Mouse (Mus musculus) thymus, postnatal 4 days (tissue): ENCODE results near the gene Elfn2.

Experiments used
- DNase-seq: peaks from one replicate; pipeline ENCODE4 v3.0.0; 2021

Gene Elfn2

GRCm38 (mm10) chr15:78680291-78680690 lies 38.3 kb downstream of the Elfn2 start:
- no peak for DNase-seq

DNA sequence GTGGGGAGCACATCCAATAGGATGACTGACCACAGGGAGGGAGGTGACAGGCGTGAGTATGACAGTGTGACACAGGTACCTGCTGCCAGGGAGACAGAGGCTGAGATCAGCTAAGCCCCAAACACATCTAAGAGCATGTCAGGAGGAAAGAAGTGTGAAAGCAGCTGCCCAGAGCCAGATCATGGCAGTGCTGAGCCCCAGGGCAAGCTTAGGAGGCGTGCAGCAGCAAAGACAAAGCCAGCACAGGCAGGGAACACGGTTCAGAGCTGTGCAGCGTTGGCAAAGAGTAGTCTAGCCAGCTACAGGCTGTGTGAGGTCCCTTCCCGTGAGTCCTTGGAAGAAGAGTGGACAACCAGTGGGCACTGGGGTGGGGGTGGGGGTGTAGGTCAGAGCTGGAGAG lies 40.9 kb downstream of the Elfn2 start:
- DNase-seq: no peak

- no peak for DNase-seq
Observed at GRCm38 (mm10) chr15:78677015-78677414, 41.6 kb downstream of the Elfn2 start.

DNA sequence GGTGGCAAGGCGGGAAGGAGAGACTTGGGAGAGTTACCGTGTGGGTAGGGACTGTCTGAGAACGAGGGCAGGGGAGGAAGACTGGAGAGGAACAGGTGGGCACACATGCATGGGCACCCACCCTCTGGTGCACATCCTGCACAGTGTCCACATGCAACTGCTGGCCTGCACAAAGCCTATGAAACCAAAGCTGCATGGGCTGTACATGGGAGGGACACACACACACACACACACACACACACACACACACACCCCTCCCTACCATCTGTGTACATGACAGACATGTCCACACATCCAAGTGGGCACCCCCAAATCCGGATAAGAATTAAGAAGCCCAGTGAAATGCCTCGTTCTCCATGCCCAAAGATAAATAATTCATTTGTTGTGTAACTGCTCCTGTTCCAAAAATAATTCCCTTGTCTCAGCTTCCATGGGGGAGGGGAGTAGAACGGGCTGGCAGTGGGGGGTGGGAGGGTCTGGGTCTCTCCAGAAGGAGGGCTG lies 43.6 kb downstream of the Elfn2 start:
- no peak for DNase-seq

GRCm38 (mm10) chr15:78673436-78673835 lies 45.1 kb downstream of the Elfn2 start:
- no peak for DNase-seq

- no peak for DNase-seq
Observed at GRCm38 (mm10) chr15:78670341-78670740, 48.2 kb downstream of the Elfn2 start.

DNA sequence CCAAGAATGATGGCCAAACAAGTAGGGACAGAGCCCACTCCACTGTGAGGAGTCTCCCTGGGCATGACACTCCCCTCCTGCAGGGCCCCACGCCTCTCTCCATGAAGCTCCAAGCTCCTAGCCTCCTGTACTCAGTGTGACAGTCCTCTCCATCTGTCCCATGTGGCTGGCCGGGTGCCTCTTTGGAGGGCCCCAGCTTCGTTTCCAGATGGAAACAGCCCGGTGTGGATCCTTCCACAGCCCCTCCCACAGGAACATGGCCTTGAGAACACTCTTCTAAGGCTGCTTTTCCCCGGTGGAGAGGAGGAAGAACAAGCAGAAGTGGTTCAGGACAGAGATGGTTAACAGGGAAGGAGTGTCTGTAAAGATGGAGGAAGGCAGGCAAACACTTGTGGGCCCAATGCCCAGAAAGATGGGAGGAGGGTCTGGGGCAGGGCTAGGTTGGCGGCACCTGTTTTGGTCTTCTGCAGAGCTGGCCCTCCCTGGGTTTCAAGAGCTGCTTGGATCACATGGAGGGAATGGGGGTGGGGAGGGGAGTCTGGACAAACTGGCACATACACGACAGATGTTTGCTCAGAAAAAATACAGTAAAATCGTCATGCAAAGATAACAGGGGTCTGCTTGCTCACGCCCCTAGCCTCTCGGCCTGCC lies 49.2 kb downstream of the Elfn2 start:
- DNase-seq: no peak

GRCm38 (mm10) chr15:78664268-78664667 lies 54.3 kb downstream of the Elfn2 start:
- DNase-seq: no peak

GRCm38 (mm10) chr15:78651169-78651568 lies 67.4 kb downstream of the Elfn2 start:
- no peak for DNase-seq

DNA sequence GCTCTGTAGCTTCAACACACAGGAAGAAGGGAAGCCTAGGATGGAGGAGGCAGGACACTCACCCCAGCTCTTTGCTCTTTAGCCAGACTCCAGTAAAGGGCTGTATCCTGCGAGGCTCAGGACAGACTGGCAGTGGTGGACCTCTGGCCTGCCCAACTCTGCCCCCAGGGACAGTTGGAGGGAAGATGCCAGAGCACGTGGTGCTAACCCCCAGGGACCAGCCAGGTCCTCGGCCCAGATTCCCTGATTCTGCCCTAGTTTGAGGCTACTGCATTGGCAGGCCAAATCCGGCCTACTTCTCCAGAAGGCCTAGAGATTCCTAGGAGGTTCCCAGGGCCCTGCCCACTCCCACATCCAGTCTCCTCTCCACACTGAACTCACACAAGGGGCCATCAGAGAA lies 70.8 kb downstream of the Elfn2 start:
- DNase-seq: no peak

GRCm38 (mm10) chr15:78644606-78645005 lies 74.0 kb downstream of the Elfn2 start:
- peak; percentile 27 for DNase-seq

DNA sequence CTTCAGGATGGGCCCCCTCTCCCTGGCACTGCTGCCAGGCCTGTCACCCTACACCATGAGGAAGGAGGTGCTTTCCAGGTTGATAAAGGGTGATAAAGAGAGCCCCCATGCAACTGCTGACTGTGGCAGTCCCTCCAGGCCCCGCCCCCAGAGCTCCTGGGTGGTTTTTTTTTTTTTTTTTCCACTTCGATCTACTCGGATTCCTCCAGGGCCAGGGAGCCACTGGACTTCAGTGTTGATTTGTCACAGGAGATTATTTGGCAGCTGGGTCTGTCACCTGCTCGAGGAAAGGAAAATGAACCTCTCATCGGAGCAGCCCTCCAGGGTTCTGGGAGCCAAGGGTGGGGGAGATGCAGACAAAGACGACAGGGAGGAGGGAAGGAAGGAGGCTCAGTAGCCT lies 74.9 kb downstream of the Elfn2 start:
- no peak for DNase-seq

- DNase-seq: no peak
Observed at GRCm38 (mm10) chr15:78635231-78635630, 83.3 kb downstream of the Elfn2 start.

DNA sequence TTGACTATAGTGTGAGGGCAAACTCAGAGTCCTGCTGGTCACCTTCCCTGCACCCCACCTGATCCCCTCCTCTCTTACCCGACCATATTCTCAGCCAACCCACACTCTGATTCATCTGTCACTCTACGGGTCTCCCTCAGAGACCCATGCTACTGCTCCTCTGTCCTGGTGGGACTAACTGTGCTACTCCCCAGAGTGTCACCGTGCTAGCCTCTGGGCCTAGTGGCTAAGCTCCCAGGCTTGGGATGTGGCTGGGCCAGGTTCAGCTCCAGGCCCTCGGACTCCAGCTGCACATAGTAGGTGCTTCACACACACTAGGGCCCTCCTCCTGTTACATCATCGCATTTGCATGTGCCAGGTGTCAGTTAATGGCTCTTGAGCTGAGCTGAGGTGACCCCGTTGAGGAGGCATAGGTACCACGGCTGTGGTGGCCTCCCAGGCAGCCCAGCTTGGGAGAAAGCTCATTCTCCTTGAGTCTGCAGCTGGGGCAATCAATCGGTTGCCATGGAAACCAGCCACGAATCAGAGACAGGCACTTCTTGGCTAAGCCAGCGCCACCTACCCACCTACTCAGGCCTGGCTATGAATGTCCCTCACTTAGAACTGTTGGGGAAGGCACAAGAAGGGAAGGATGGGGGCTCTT lies 84.4 kb downstream of the Elfn2 start:
- peak; percentile 37 for DNase-seq

GRCm38 (mm10) chr15:78633413-78633812 lies 85.2 kb downstream of the Elfn2 start:
- no peak for DNase-seq

DNA sequence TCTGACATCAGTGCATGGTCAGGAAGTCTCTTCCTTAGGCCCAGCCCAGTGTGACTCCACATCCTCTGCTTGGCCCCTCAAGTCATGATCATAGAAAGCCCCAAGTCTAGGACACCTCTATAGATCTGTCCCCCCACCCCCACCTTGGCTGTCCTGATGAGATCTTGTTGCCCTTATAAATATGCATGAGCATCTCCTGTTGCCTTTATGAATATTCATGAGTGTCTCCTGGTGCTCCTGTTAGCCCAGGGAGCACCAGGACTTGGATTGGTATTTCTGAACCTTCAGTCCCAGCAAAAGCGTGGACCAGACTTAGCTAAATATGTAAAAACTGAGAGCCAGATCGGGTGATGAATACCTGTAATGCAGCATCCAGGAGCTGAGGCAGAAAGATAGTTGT lies 86.2 kb downstream of the Elfn2 start:
- no peak for DNase-seq

- no peak for DNase-seq
Observed at GRCm38 (mm10) chr15:78626285-78626684, 92.3 kb downstream of the Elfn2 start.

DNA sequence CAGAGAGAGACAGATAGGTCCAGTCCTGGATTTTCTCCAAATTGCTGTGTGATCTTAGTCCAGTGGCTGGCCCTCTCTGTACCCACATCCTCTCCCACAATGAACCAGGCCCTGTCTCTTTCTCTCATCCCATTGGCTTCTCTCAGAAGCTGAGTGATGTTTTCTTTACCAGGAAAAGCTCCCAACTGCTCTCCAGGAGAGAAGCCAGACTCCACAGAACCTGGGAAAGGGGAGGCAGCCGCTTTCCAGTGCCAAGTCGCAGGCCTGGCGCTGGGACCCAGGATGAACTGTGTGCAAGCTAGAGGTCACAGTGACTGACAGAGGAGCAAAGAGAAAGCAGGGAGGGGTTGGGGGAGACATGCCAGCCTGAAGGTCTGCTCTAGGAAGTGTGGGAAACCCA lies 93.6 kb downstream of the Elfn2 start:
- no peak for DNase-seq

GRCm38 (mm10) chr15:78624431-78624950 lies 94.1 kb downstream of the Elfn2 start:
- DNase-seq: no peak

DNA sequence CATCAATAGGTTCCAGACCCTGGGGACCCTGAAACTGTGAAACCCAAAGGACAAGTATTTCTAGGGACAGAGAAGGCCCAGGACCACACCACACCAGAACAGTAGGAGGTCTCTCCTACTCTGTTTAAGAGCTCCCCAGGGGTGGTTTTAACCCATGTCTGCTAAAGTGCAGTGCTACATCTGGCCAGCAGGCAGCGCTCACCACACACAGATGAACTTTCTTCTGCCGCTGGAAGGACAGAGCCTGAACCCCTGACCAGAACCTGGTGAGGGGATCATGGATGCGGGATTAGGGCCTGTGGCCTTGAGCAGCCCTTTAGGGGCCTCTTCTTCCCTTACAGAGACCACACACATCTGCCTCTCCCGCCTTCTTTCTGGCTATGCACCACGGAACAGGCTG lies 95.1 kb downstream of the Elfn2 start:
- peak; percentile 86 for DNase-seq
